Mouse (Mus musculus): ENCODE measurements around the gene Frmd8.

DNA sequence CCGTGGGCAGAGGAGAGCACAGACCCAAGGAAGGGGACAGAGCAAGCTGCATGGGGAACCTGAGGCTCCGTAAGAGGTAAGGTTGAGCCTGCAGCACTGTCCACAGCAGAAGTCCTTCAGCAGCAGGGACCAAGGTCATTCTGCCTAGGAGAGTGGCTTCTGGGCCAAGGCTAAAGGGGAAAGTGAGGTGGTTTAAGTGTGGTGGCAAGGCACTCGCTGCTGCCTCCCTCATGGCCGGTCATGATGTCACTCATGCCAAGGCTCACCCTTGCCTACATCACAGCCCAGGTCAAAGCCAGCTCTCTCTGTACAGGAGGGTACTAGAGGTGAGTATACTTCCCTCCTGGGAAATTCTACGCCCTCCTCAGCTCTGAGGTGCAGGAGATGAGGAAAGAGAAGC lies 11.3 kb downstream of the Frmd8 start:
- TF ChIP-seq CTCF (IDR thresholded peaks at IDR 0.05; ENCODE audit: control insufficient read depth, insufficient read depth, low read length) (no peak), POLR2A (IDR thresholded peaks at IDR 0.05; ENCODE audit: borderline replicate concordance, control insufficient read depth, low read depth, low read length) (no peak)
